Mouse (Mus musculus): ENCODE results near the gene Sycp3. TPM values are rescaled to one million over a fixed set of nuclear protein-coding genes. Genes with fewer than 3 reads are reported as not detected.

Sycp3 gene
- polyA plus RNA-seq (2021; fragmentation: Nextera tagmentation): 0.13 and 0.63 TPM in 2 replicates
- long read RNA-seq, experiment 1, partial matches to known transcripts: 0 of 2 reads
- long read RNA-seq, experiment 1, other reads (novel, unspliced or antisense): 2 of 2 reads
- long read RNA-seq, experiment 2, partial matches to known transcripts: 0 of 3 reads
- long read RNA-seq, experiment 2, other reads (novel, unspliced or antisense): 3 of 3 reads

DNA sequence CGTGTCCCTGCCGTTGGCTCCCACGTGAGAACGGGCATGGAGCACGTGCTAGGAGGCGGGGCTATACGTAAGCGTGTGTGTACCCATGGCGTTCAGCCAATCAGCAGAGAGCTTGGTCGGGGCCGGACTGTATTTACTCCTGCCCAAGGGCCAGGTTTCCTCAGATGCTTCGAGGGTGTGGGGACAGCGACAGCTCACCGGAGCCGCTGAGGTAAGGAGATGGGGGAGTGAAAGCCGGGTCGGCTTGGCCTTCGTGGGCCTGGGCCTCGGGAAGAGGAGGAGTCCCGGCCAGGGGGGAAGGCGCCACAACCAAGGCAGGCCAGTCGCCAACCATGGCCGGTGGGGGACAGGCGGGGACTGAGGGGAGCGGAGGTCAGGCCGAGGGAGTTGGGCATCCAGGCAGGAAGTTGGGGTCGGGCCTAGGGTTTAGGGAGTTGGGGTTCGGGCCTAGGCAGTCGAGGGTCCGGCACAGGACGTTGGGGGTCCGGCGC is at the start of gene Sycp3:
Gene Sycp3, plus strand, starts transcription at position 68 of the 491 bp plus-strand sequence.

DNA sequence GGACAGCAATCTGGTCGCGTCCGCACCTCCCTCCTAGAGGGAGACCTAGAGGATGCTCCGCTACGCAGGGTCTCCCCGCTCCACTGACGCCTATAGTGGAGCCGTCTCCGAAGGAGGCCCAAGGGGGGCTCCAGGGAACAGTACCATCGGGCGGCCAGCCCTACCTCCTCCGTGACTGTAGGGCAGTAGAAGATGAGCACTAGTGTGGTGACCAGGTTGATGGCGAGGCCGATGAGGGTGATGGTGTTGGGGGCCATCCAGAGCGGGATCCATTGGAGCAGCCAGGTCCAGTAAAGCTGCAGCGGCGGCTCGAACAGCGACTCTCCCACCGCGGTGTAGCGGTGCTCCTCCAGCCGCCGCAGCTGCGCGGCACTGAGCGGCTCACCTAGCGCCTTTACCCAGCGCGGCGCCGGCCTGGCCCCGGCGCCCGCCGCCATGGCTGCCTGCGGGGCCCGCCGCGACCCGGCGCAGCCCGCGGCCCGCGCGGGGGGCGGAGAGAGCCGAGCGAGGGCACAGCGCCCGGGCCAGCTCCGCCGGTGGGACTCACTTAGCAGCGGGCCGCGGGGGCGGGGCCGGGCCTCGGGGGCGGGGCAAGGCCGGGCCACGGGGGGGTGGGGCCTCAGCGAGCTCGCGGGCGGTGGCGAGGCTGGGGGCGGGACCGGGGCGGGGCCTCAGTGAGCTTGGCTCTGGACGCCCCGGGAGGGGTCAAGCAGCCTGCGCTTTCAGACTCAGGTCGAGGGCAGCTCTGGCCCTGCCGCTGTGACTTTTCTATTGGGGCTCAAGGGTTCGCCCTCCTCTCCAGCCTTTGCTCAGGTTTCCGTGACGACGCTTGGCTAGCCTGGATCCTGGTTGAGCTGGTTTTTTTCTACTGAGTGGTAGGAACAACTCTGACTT is 44.3 kb downstream of the Sycp3 start, which contains the start of gene Chpt1:
Gene Chpt1, minus strand, starts transcription at position 653 of the 894 bp plus-strand sequence.

Other genes starting within 250 kb of the Sycp3 start
- gene Dram1, start 80.5 kb upstream of the Sycp3 start, polyA plus RNA-seq (2021; fragmentation: Nextera tagmentation): 0.54 and 0.64 TPM in 2 replicates
- gene Gnptab, start 80.4 kb upstream of the Sycp3 start, polyA plus RNA-seq (2021; fragmentation: Nextera tagmentation): 11.5 and 11.9 TPM in 2 replicates
- 31.4 and 40.6 TPM in 2 replicates for gene Chpt1, start 44.5 kb downstream of the Sycp3 start, polyA plus RNA-seq (2021; fragmentation: Nextera tagmentation)
- 0.68 and 0.75 TPM in 2 replicates for gene Mybpc1, start 145.6 kb downstream of the Sycp3 start, polyA plus RNA-seq (2021; fragmentation: Nextera tagmentation)
- not detected in 2 replicates for gene Spic, start 225.4 kb downstream of the Sycp3 start, polyA plus RNA-seq (2021; fragmentation: Nextera tagmentation)